Mouse (Mus musculus) embryonic facial prominence, embryonic 10.5 days (tissue): ENCODE measurements at regions not wholly inside any gene's neighbourhood (a gene's known extent, or its start where the extent isn't known, plus 50 kb on each side); places are given as distances from the start of the nearest gene placed in this dataset.

Source experiments
- DNase-seq: peaks from one replicate; pipeline ENCODE4 v3.0.0-alpha.2; 2017; ENCODE audit warnings: low spot score
- H3K27ac ChIP-seq: fragments of 300-500 bp; sonication (generic); replicated peaks from 2 replicates; pipeline ENCODE4 v1.5.1; 2016; ENCODE audit warnings: mild to moderate bottlenecking
- H3K27me3 ChIP-seq: fragments of 300-500 bp; sonication (generic); replicated peaks from 2 replicates; pipeline ENCODE4 v1.6.1; 2016; ENCODE audit warnings: low read depth, mild to moderate bottlenecking; ENCODE audit not compliant: poor library complexity, severe bottlenecking
- H3K36me3 ChIP-seq: fragments of 300-500 bp; sonication (generic); replicated peaks from 2 replicates; pipeline ENCODE4 v1.6.1; 2016; ENCODE audit warnings: mild to moderate bottlenecking, moderate library complexity
- H3K4me1 ChIP-seq: fragments of 300-500 bp; sonication (generic); 2 replicates; pipeline ENCODE4 v1.6.1; 2016
- H3K4me3 ChIP-seq: fragments of 300-500 bp; sonication (generic); 2 replicates; pipeline ENCODE4 v1.5.1; 2016; ENCODE audit warnings: mild to moderate bottlenecking, moderate library complexity
- H3K9me3 ChIP-seq: fragments of 300-500 bp; sonication (generic); 2 replicates; pipeline ENCODE4 v1.6.1; 2016; ENCODE audit warnings: mild to moderate bottlenecking
- WGBS: fragments of 180-500 bp; shearing (Covaris S2); methylation state at CpG from one replicate; pipeline ENCODE4 v1.1.7; 2016; 5-methylcytosine and 5-hydroxymethylcytosine counted together

GRCm38 (mm10) chr2:71670228-71670790 lies 75.1 kb upstream of the Itga6 start:
- Histone ChIP-seq H3K36me3 (no peaks in the 10 kb centered on the region), H3K27ac (no peak overlapping the region), H3K4me1 (peaks cover 25% of the 10 kb centered on the region), H3K4me3 (no peak overlapping the region), H3K27me3 (no peaks in the 10 kb centered on the region), H3K9me3 (no peaks in the 10 kb centered on the region)
- WGBS = 93% methylated on average over 6 of the region's 6 CpGs
- DNase-seq = no peak

GRCm38 (mm10) chr2:71670882-71671281 lies 74.5 kb upstream of the Itga6 start:
- 0 out of 2 replicates have a peak overlapping the region, but pooled peaks have one; percentile 7 for H3K27ac ChIP-seq
- WGBS = 82% methylated on average over 4 of the region's 4 CpGs
- no peaks in the 10 kb centered on the region for H3K9me3 ChIP-seq
- H3K4me1 ChIP-seq = peaks cover 25% of the 10 kb centered on the region
- DNase-seq = no peak
- H3K36me3 ChIP-seq = no peaks in the 10 kb centered on the region
- H3K27me3 ChIP-seq = no peaks in the 10 kb centered on the region
- H3K4me3 ChIP-seq = no peak overlapping the region

GRCm38 (mm10) chr2:71673087-71673920 lies 72.1 kb upstream of the Itga6 start:
- 52% methylated on average over 18 of the region's 18 CpGs for WGBS
- H3K4me3 ChIP-seq = no peak overlapping the region
- H3K36me3 ChIP-seq = no peaks in the 10 kb centered on the region
- no peaks in the 10 kb centered on the region for H3K27me3 ChIP-seq
- H3K4me1 ChIP-seq = peaks cover 29% of the 10 kb centered on the region
- DNase-seq = peak; percentile 66
- H3K27ac ChIP-seq = peak overlapping the region; percentile 60
- no peaks in the 10 kb centered on the region for H3K9me3 ChIP-seq

- H3K36me3 ChIP-seq = no peaks in the 10 kb centered on the region
- peaks cover 7% of the 10 kb centered on the region; the same call in 1 of the 2 replicates for H3K9me3 ChIP-seq
- no peak overlapping the region for H3K4me3 ChIP-seq
- DNase-seq = peak; percentile 47
- 27% methylated on average over 1 of the region's 1 CpGs for WGBS
- H3K27me3 ChIP-seq = no peaks in the 10 kb centered on the region
- H3K27ac ChIP-seq = peak overlapping the region; percentile 59
- H3K4me1 ChIP-seq = peaks cover 26% of the 10 kb centered on the region
Measured at GRCm38 (mm10) chr2:71680746-71681145, 64.7 kb upstream of the Itga6 start.

GRCm38 (mm10) chr2:71681148-71681547 lies 64.3 kb upstream of the Itga6 start:
- Histone ChIP-seq H3K4me1 (peaks cover 26% of the 10 kb centered on the region), H3K36me3 (no peaks in the 10 kb centered on the region), H3K9me3 (peaks cover 7% of the 10 kb centered on the region; the same call in 1 of the 2 replicates), H3K4me3 (no peak overlapping the region), H3K27ac (peak overlapping the region; percentile 59), H3K27me3 (no peaks in the 10 kb centered on the region)
- WGBS = 25% methylated on average over 4 of the region's 4 CpGs
- DNase-seq = peak; percentile 50

- 73% methylated on average over 4 of the region's 4 CpGs for WGBS
- Histone ChIP-seq H3K36me3 (no peaks in the 10 kb centered on the region), H3K27ac (0 out of 2 replicates have a peak overlapping the region, but pooled peaks have one; percentile 36), H3K27me3 (no peaks in the 10 kb centered on the region), H3K4me3 (no peak overlapping the region), H3K4me1 (peaks cover 25% of the 10 kb centered on the region), H3K9me3 (peaks cover 7% of the 10 kb centered on the region; the same call in 1 of the 2 replicates)
- no peak for DNase-seq
Measured at GRCm38 (mm10) chr2:71683375-71683774, 62.0 kb upstream of the Itga6 start.

GRCm38 (mm10) chr2:71685239-71685638 lies 60.2 kb upstream of the Itga6 start:
- 89% methylated on average over 7 of the region's 7 CpGs for WGBS
- DNase-seq = no peak
- peaks cover 39% of the 10 kb centered on the region for H3K4me1 ChIP-seq

GRCm38 (mm10) chr2:71689041-71689440 lies 56.4 kb upstream of the Itga6 start:
- H3K4me3 ChIP-seq = no peak overlapping the region
- peaks cover 30% of the 10 kb centered on the region for H3K4me1 ChIP-seq
- no peaks in the 10 kb centered on the region for H3K9me3 ChIP-seq
- WGBS = 57% methylated on average over 4 of the region's 4 CpGs
- H3K27ac ChIP-seq = no peak overlapping the region
- no peaks in the 10 kb centered on the region for H3K36me3 ChIP-seq
- DNase-seq = no peak
- H3K27me3 ChIP-seq = peaks cover 5% of the 10 kb centered on the region; the same call in 1 of the 2 replicates

More at GRCm38 (mm10) chr2:71685239-71685638, 60.2 kb upstream of the Itga6 start:
- Histone ChIP-seq H3K27me3 (no peaks in the 10 kb centered on the region), H3K4me3 (no peak overlapping the region), H3K27ac (no peak overlapping the region), H3K36me3 (no peaks in the 10 kb centered on the region), H3K9me3 (peaks cover 1% of the 10 kb centered on the region; the same call in 1 of the 2 replicates)

- Histone ChIP-seq H3K4me3 (no peak overlapping the region), H3K9me3 (no peaks in the 10 kb centered on the region), H3K4me1 (peaks cover 30% of the 10 kb centered on the region), H3K36me3 (no peaks in the 10 kb centered on the region), H3K27ac (0 out of 2 replicates have a peak overlapping the region, but pooled peaks have one; percentile 21), H3K27me3 (peaks cover 5% of the 10 kb centered on the region; the same call in 1 of the 2 replicates)
- DNase-seq = no peak
- 76% methylated on average over 27 of the region's 27 CpGs for WGBS
Measured at GRCm38 (mm10) chr2:71690277-71691161, 54.9 kb upstream of the Itga6 start.

- Histone ChIP-seq H3K9me3 (no peaks in the 10 kb centered on the region), H3K4me1 (peaks cover 35% of the 10 kb centered on the region), H3K36me3 (no peaks in the 10 kb centered on the region), H3K27ac (no peak overlapping the region), H3K27me3 (peaks cover 5% of the 10 kb centered on the region; the same call in 1 of the 2 replicates), H3K4me3 (no peak overlapping the region)
- 52% methylated on average over 6 of the region's 6 CpGs for WGBS
- DNase-seq = no peak
Measured at GRCm38 (mm10) chr2:71694758-71695310, 50.6 kb upstream of the Itga6 start.
